Mouse (Mus musculus) myocyte (in vitro differentiated cells): Measurements from ENCODE around the gene Clp1.

Source experiments
- E2F4 ChIP-seq: IDR thresholded peaks from one replicate; pipeline ENCODE4 v1.6.1; 2011; ENCODE audit warnings: mild to moderate bottlenecking, control low read depth, moderate library complexity; ENCODE audit not compliant: insufficient read depth
- MAX ChIP-seq: IDR thresholded peaks from one replicate; pipeline ENCODE4 v1.6.1; 2011; ENCODE audit warnings: low read depth, mild to moderate bottlenecking, control low read depth
- POLR2A ChIP-seq: IDR thresholded peaks from one replicate; pipeline ENCODE4 v1.6.1; 2011; ENCODE audit warnings: low read depth, mild to moderate bottlenecking, control low read depth, moderate library complexity; ENCODE audit not compliant: insufficient read length
- POLR2AphosphoS2 ChIP-seq: IDR thresholded peaks from one replicate; pipeline ENCODE4 v1.6.1; 2011; ENCODE audit warnings: low read depth, control low read depth; ENCODE audit not compliant: insufficient read length
- REST ChIP-seq: IDR thresholded peaks from one replicate; pipeline ENCODE4 v1.6.1; 2011; ENCODE audit warnings: mild to moderate bottlenecking, control low read depth, moderate library complexity; ENCODE audit not compliant: insufficient read depth, insufficient read length
- TCF12 ChIP-seq: IDR thresholded peaks from one replicate; pipeline ENCODE4 v1.6.1; 2011; ENCODE audit warnings: mild to moderate bottlenecking, control low read depth; ENCODE audit not compliant: poor library complexity, insufficient read depth, severe bottlenecking
- USF1 ChIP-seq: IDR thresholded peaks from one replicate; pipeline ENCODE4 v1.6.1; 2011; ENCODE audit warnings: low read depth, mild to moderate bottlenecking, control low read depth, moderate library complexity

GRCm38 (mm10) chr2:84743561-84743960 is 16.4 kb upstream of the Clp1 start, which contains the start of gene Gm19426:
- TF ChIP-seq POLR2A = peak; percentile 52
- TF ChIP-seq USF1 = no peak
- TF ChIP-seq E2F4 = no peak
- no peak for TF ChIP-seq REST
- TF ChIP-seq POLR2AphosphoS2 = peak; percentile 12
- no peak for TF ChIP-seq MAX
- no peak for TF ChIP-seq TCF12
